Mouse (Mus musculus) forebrain, embryonic 15.5 days (tissue): ENCODE data around the gene Wwc1. TPM values are rescaled to one million over a fixed set of nuclear protein-coding genes. Genes with fewer than 3 reads are reported as not detected.
"Not testable (repeated sequence)": the region's sequence is repeated elsewhere in the genome, so short reads cannot be mapped to it uniquely, and the experiment has no call there.

Experiments used
- ATAC-seq: fragments of 200-750 bp; cut with Nextera tagmentation; replicated peaks from 2 replicates; pipeline ENCODE4 v1.8.0; 2017; ENCODE audit warnings: mild to moderate bottlenecking, moderate TSS enrichment, moderate library complexity
- H3K27ac ChIP-seq: fragments of 300-500 bp; sonication (generic); replicated peaks from 2 replicates; pipeline ENCODE4 v1.5.1; 2015; ENCODE audit warnings: mild to moderate bottlenecking, inconsistent platforms
- H3K27me3 ChIP-seq: fragments of 300-500 bp; sonication (generic); 2 replicates; pipeline ENCODE4 v1.6.1; 2015; ENCODE audit warnings: inconsistent platforms
- H3K36me3 ChIP-seq: fragments of 300-500 bp; sonication (generic); 2 replicates; pipeline ENCODE4 v1.6.1; 2015; ENCODE audit warnings: mild to moderate bottlenecking, inconsistent platforms
- H3K4me1 ChIP-seq: fragments of 300-500 bp; sonication (generic); 2 replicates; pipeline ENCODE4 v1.6.1; 2015; ENCODE audit warnings: inconsistent platforms
- H3K4me2 ChIP-seq: fragments of 300-500 bp; sonication (generic); replicated peaks from 2 replicates; pipeline ENCODE4 v1.6.1; 2015; ENCODE audit warnings: mild to moderate bottlenecking, inconsistent platforms
- H3K4me3 ChIP-seq: fragments of 300-500 bp; sonication (generic); 2 replicates; pipeline ENCODE4 v1.5.1; 2015; ENCODE audit warnings: mild to moderate bottlenecking, inconsistent platforms
- H3K9ac ChIP-seq: fragments of 300-500 bp; sonication (generic); replicated peaks from 2 replicates; pipeline ENCODE4 v1.6.1; 2015; ENCODE audit warnings: mild to moderate bottlenecking, inconsistent platforms
- H3K9me3 ChIP-seq: fragments of 300-500 bp; sonication (generic); 2 replicates; pipeline ENCODE4 v1.6.1; 2016; ENCODE audit warnings: inconsistent platforms
- WGBS: fragments of 180-500 bp; shearing (Covaris S2); methylation state at CpG from one replicate; pipeline ENCODE4 v1.1.7; 2015; ENCODE audit warnings: mixed read lengths; 5-methylcytosine and 5-hydroxymethylcytosine counted together
- polyA plus RNA-seq: library from polyadenylated mRNA; unstranded; fragments of >200 nt; fragmentation: Nextera tagmentation; extraction: Ambion mirVana; gene quantifications from 2 replicates; pipeline ENCODE4 v1.2.1, GENCODE M21; 2015

The Wwc1 gene
- polyA plus RNA-seq, 1 experiment from 2014 or later = 15.6 TPM

DNA sequence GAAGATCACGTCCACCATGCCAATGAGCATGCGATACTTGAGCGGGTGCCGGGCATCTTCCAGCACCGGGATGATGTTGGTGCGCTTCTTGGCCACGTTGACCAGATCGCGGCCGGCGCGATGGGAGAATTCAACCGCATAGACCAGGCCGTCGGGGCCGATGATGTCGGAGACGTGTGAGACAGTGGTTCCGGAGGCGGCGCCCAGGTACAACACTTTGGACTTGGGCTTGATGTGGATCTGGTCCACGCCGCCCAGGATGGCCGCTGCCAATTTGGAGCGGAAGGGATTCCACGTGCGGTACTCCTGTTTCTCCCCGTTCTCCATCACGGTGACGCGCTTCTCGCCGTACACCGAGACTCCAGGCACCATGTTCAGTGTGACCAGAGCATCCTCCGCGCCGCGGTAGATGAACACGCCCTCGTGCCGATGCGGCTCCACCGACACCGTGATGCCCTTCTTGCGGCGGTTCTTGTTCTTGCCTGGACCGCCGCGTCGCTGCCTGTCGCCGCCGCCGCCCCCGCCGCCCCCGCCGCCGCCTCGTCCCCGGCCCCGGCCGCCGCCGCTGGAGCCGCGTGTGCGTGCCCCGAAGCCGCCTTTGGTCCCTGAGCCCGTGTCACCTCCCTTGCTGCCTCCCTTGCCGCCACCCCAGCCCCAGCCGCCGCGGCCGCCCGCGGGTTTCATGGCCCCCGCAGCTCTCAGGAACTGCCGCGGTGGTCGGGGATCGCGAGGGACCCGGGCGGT lies 182.4 kb downstream of the Wwc1 start:
- Histone ChIP-seq H3K9me3 (no peaks in the 10 kb centered on the region), H3K4me2 (peak overlapping the region; percentile 81), H3K4me1 (peaks cover 15% of the 10 kb centered on the region), H3K4me3 (peak overlapping the region; percentile 64), H3K27me3 (peaks cover 32% of the 10 kb centered on the region), H3K9ac (peak overlapping the region; percentile 74), H3K36me3 (no peaks in the 10 kb centered on the region), H3K27ac (peak overlapping the region; percentile 84)
- WGBS = 1% methylated on average over 64 of the region's 86 CpGs
- ATAC-seq = peak; percentile 78

DNA sequence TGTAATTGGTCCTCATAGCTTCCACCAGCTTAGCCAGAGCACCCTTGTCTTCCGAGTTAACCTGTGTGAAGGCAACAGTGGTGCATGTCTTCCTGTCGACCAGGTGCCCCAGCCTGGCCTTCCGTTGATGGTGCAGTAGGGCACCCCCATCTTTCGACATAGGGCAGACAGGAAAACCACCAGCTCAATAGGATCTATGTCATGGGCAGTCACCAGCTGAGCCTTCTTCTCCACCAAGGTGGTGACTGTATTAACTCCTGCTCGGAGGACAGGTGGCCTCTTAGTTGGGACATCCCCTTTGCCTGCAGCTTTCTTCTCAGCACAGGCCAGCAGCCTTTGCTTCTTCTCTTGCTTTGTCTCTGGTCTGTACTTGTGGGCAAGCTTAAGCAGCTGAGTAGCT lies 187.5 kb downstream of the Wwc1 start:
- H3K4me1 ChIP-seq, H3K9ac ChIP-seq, H3K4me2 ChIP-seq, H3K9me3 ChIP-seq, H3K4me3 ChIP-seq, H3K27ac ChIP-seq, ATAC-seq: not testable (repeated sequence)
- Histone ChIP-seq H3K36me3 (peaks cover 17% of the 10 kb centered on the region), H3K27me3 (peaks cover 16% of the 10 kb centered on the region)
- 87% methylated on average over 5 of the region's 5 CpGs for WGBS

DNA sequence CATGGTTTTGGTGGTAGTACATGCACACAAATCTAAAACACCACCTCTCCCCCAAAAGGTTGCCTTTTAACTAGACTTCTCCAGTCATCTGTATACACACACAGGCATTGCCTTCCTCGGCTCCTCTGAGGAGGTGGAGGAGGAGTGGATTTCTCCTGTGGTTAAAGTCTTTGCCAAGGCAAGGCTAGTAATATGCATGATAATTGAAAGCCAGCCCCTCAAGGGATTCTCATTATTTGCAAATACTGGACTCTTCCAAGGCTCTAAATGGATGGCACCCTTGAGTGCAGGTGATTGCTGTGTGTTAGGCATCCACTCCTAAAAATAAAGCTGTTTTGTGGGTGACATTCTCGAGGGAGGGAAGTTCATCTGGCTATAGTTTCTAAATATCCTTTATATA lies 191.9 kb downstream of the Wwc1 start:
- no peak for ATAC-seq
- H3K4me1 ChIP-seq = no peaks in the 10 kb centered on the region
- H3K4me3 ChIP-seq = no peak overlapping the region
- H3K4me2 ChIP-seq = no peak overlapping the region
- 47% methylated on average over 2 of the region's 2 CpGs for WGBS
- no peaks in the 10 kb centered on the region for H3K27me3 ChIP-seq
- no peak overlapping the region for H3K27ac ChIP-seq
- no peak overlapping the region for H3K9ac ChIP-seq
- no peaks in the 10 kb centered on the region for H3K9me3 ChIP-seq
- H3K36me3 ChIP-seq = peaks cover 42% of the 10 kb centered on the region

Other genes with a start within 250 kb of the Wwc1 start
- 23.1 and 24.2 TPM in 2 replicates for gene Pank3, start 211.0 kb downstream of the Wwc1 start, polyA plus RNA-seq
- 15.6 and 20.8 TPM in 2 replicates for gene Fbll1, start 181.6 kb downstream of the Wwc1 start, polyA plus RNA-seq
- 69.9 and 71.9 TPM in 2 replicates for gene Rars, start 146.0 kb downstream of the Wwc1 start, polyA plus RNA-seq